Mouse (Mus musculus) intestine, postnatal 0 days (tissue): ENCODE measurements around the gene Mkrn2. TPM values are rescaled to one million over a fixed set of nuclear protein-coding genes. Genes with fewer than 3 reads are reported as not detected.

Experiments used
- ATAC-seq: fragments of 200-750 bp; cut with Nextera tagmentation; 2 replicates; pipeline ENCODE4 v1.8.0; 2017; ENCODE audit warnings: mild to moderate bottlenecking, moderate TSS enrichment, moderate library complexity
- H3K27ac ChIP-seq: fragments of 300-500 bp; sonication (generic); 2 replicates; pipeline ENCODE4 v1.5.1; 2014; ENCODE audit warnings: mild to moderate bottlenecking, low read depth, low read length, moderate library complexity
- H3K27me3 ChIP-seq: fragments of 300-500 bp; sonication (generic); replicated peaks from 2 replicates; pipeline ENCODE4 v1.6.1; 2014; ENCODE audit warnings: low read length, mixed read lengths; ENCODE audit not compliant: control insufficient read depth, insufficient read depth
- H3K36me3 ChIP-seq: fragments of 300-500 bp; sonication (generic); 2 replicates; pipeline ENCODE4 v1.6.1; 2014; ENCODE audit warnings: mild to moderate bottlenecking, moderate library complexity; ENCODE audit not compliant: control insufficient read depth, insufficient read depth
- H3K4me1 ChIP-seq: fragments of 300-500 bp; sonication (generic); replicated peaks from 2 replicates; pipeline ENCODE4 v1.6.1; 2014; ENCODE audit warnings: antibody characterized with exemption, low read length, mixed read lengths; ENCODE audit not compliant: control insufficient read depth, insufficient read depth
- H3K4me2 ChIP-seq: fragments of 300-500 bp; sonication (generic); replicated peaks from 2 replicates; pipeline ENCODE4 v1.6.1; 2014; ENCODE audit warnings: low read depth, mild to moderate bottlenecking, moderate library complexity
- H3K4me3 ChIP-seq: fragments of 300-500 bp; sonication (generic); 2 replicates; pipeline ENCODE4 v1.5.1; 2014; ENCODE audit warnings: low read depth, low read length
- H3K9ac ChIP-seq: fragments of 300-500 bp; sonication (generic); 2 replicates; pipeline ENCODE4 v1.6.1; 2014; ENCODE audit warnings: mild to moderate bottlenecking, low read depth, low read length
- H3K9me3 ChIP-seq: fragments of 300-500 bp; sonication (generic); 2 replicates; pipeline ENCODE4 v1.6.1; 2016; ENCODE audit warnings: mixed run types; ENCODE audit not compliant: control insufficient read depth
- CTCF ChIP-seq: sonication (generic); IDR thresholded peaks from 2 replicates; pipeline ENCODE4 v1.5.1; 2016; ENCODE audit warnings: low read depth, mild to moderate bottlenecking, control low read depth, antibody characterized with exemption, moderate library complexity
- WGBS: fragments of 180-500 bp; shearing (Covaris S2); extraction: QIAGEN DNeasy Blood & Tissue Kit; methylation state at CpG from one replicate; pipeline ENCODE4 v1.1.7; 2014; 5-methylcytosine and 5-hydroxymethylcytosine counted together
- polyA plus RNA-seq: library from polyadenylated mRNA; unstranded; fragments of >200 nt; fragmentation: Nextera tagmentation; extraction: Ambion mirVana; gene quantifications from 2 replicates; pipeline ENCODE4 v1.2.1, GENCODE M21; 2015

Mkrn2 gene
- polyA plus RNA-seq, 1 experiment from 2014 or later: 13.4 TPM

DNA sequence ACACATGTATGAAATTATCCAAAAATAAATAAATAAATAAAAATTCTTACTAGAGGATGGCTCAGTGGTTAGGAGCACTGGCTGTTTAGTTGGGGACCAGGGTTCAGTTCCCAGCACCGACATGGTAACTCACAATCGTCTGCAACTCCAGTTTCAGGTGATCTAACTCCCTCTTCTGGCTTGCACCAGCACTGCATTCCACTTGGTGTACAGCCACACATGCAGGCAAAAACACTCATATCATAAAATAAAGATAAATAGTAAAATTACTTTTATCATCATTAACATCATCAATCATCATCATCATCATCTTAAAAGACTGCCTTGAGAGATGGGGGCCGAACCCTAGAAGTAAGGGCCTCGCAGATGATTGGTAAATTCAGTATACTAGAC is 384 bp upstream of the Mkrn2 start:
- H3K4me3 ChIP-seq: peak overlapping the region; percentile 86
- no peaks in the 10 kb centered on the region for H3K4me1 ChIP-seq
- H3K9ac ChIP-seq: no peak overlapping the region
- TF ChIP-seq CTCF: peak; percentile 43; the same call in 1 of the 2 replicates
- WGBS: 64% methylated on average over 4 of the region's 4 CpGs
- no peaks in the 10 kb centered on the region for H3K27me3 ChIP-seq
- ATAC-seq: no peak
- no peaks in the 10 kb centered on the region for H3K9me3 ChIP-seq
- H3K4me2 ChIP-seq: peak overlapping the region; percentile 67
- 0 out of 2 replicates have a peak, but pooled peaks cover 5% of the 10 kb centered on the region for H3K36me3 ChIP-seq
- H3K27ac ChIP-seq: no peak overlapping the region

GRCm38 (mm10) chr6:115606461-115606860 is 4.8 kb downstream of the Mkrn2 start:
- ATAC-seq: no peak
- TF ChIP-seq CTCF: no peak
- Histone ChIP-seq H3K9ac (no peak overlapping the region), H3K4me2 (no peak overlapping the region), H3K27me3 (no peaks in the 10 kb centered on the region), H3K4me1 (no peaks in the 10 kb centered on the region), H3K4me3 (no peak overlapping the region), H3K27ac (no peak overlapping the region), H3K9me3 (no peaks in the 10 kb centered on the region), H3K36me3 (peaks cover 22% of the 10 kb centered on the region)
- WGBS: 85% methylated on average over 1 of the region's 1 CpGs

GRCm38 (mm10) chr6:115607429-115607828 is 5.7 kb downstream of the Mkrn2 start:
- H3K4me2 ChIP-seq: no peak overlapping the region
- ATAC-seq: no peak
- TF ChIP-seq CTCF: no peak
- peaks cover 31% of the 10 kb centered on the region for H3K36me3 ChIP-seq
- H3K27me3 ChIP-seq: no peaks in the 10 kb centered on the region
- H3K9ac ChIP-seq: no peak overlapping the region
- no peak overlapping the region for H3K27ac ChIP-seq
- H3K9me3 ChIP-seq: no peaks in the 10 kb centered on the region
- H3K4me3 ChIP-seq: no peak overlapping the region
- H3K4me1 ChIP-seq: no peaks in the 10 kb centered on the region
- WGBS: 78% methylated on average over 4 of the region's 4 CpGs

DNA sequence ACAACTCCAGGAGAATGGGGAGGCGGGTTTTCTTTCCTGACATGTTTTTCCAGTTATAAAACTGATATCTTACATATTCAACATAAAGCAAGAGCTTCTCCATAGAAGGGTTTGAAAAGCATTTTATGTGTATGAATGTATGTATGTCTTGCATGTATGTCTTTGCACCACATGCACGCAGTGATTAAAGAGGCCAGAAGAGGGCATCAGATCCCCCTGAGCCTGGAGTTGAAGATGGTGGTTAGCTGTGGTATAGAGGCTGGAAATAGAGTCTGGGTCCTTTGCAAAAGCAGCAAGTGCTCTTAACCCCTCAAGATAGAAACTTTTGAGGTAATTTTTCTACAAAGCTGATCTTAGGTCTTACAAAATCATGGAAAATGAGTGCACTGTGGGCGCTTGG is 7.4 kb downstream of the Mkrn2 start:
- H3K27ac ChIP-seq: no peak overlapping the region
- H3K4me3 ChIP-seq: no peak overlapping the region
- no peak for ATAC-seq
- no peaks in the 10 kb centered on the region for H3K4me1 ChIP-seq
- H3K9ac ChIP-seq: no peak overlapping the region
- H3K9me3 ChIP-seq: no peaks in the 10 kb centered on the region
- H3K27me3 ChIP-seq: no peaks in the 10 kb centered on the region
- WGBS: 73% methylated on average over 3 of the region's 3 CpGs
- no peak overlapping the region for H3K4me2 ChIP-seq
- peaks cover 42% of the 10 kb centered on the region for H3K36me3 ChIP-seq
- peak; percentile 73 for TF ChIP-seq CTCF

DNA sequence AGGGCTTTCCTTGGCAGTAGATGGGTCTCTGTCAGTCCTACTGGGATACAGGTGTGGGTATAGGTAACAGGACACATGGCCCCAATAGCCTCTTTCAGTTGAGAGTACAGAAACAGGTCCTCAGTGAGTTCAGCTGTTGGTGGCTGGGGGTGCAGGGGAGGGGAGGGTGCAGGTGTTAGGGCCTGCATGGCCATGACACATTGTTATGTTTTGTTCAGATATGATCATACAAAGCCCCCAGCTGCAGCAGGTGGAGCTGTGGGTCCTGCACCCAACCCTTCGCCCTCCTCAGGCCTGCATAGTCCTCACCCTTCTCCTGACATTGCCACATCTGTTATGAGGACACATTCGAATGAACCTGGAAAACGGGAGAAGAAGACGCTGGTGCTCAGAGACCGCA is 8.6 kb downstream of the Mkrn2 start:
- H3K27me3 ChIP-seq: no peaks in the 10 kb centered on the region
- no peak overlapping the region for H3K4me3 ChIP-seq
- H3K9ac ChIP-seq: no peak overlapping the region
- H3K4me2 ChIP-seq: no peak overlapping the region
- peaks cover 52% of the 10 kb centered on the region for H3K36me3 ChIP-seq
- no peak for ATAC-seq
- H3K4me1 ChIP-seq: no peaks in the 10 kb centered on the region
- no peaks in the 10 kb centered on the region for H3K9me3 ChIP-seq
- H3K27ac ChIP-seq: no peak overlapping the region
- WGBS: 96% methylated on average over 5 of the region's 5 CpGs
- TF ChIP-seq CTCF: no peak

- Histone ChIP-seq H3K27ac (no peak overlapping the region), H3K4me1 (no peaks in the 10 kb centered on the region), H3K9me3 (no peaks in the 10 kb centered on the region), H3K4me2 (no peak overlapping the region), H3K27me3 (no peaks in the 10 kb centered on the region), H3K4me3 (no peak overlapping the region), H3K36me3 (peaks cover 85% of the 10 kb centered on the region), H3K9ac (no peak overlapping the region)
- TF ChIP-seq CTCF: no peak
- ATAC-seq: no peak
These were observed 12.1 kb downstream of the Mkrn2 start for GRCm38 (mm10) chr6:115613793-115614192.

DNA sequence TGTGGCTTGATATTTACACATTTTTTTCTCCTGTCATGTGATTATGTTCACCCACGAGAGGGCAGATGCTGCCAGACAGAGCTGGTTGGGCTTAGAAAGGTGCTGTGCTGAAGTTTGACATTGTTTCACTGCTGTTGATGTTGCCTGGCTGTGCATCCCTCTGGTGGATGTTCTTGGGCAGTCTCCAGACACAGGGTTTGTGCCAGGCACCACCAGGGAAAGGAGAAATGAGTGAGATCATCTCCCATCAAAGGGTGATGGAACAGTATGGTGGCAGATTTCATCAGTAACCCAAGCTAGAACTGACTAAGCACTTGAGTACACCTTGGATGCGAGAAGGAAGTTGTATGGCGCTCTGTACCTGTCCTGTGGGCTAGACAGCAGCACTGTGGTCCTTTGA is 14.3 kb downstream of the Mkrn2 start:
- Histone ChIP-seq H3K4me3 (no peak overlapping the region), H3K4me2 (no peak overlapping the region), H3K4me1 (no peaks in the 10 kb centered on the region), H3K27me3 (no peaks in the 10 kb centered on the region), H3K9me3 (no peaks in the 10 kb centered on the region), H3K9ac (no peak overlapping the region), H3K27ac (no peak overlapping the region), H3K36me3 (peaks cover 92% of the 10 kb centered on the region)
- 0 out of 2 replicates have a peak, but pooled peaks have one; percentile 1 for ATAC-seq
- TF ChIP-seq CTCF: peak; percentile 16; the same call in 1 of the 2 replicates
- 75% methylated on average over 3 of the region's 3 CpGs for WGBS
